Mouse (Mus musculus) urinary bladder, adult 18-20 months (tissue): ENCODE results near the gene Gm44973.
"Not testable (repeated sequence)": the region's sequence is repeated elsewhere in the genome, so short reads cannot be mapped to it uniquely, and the experiment has no call there.

ENCODE experiments used
- DNase-seq, 2 experiments: peaks; one replicate each; pipeline ENCODE4 v3.0.0; 2022; ENCODE audit warnings: low spot score in 2 of 2, mixed read lengths in 2 of 2

Gene Gm44973

DNA sequence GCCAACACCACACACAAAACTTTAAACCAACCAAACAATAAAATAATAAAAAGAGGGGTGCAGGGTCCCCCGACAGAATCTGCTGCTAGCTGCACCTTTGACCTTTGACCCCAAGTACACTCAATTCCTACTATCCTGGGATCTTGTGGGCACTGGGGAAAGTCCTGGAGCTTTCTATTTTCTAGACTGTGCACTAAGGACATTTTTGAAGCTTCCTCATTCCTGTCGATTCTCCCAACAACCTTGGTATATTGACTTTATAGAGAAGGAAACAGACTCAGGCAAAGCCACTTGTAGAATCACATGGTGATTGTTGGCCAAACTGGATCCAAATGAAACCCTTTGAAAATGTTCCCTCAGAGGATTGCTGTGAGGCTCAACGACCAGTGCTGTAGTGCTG lies 761 bp downstream of the Gm44973 start:
- DNase-seq: no peak

DNA sequence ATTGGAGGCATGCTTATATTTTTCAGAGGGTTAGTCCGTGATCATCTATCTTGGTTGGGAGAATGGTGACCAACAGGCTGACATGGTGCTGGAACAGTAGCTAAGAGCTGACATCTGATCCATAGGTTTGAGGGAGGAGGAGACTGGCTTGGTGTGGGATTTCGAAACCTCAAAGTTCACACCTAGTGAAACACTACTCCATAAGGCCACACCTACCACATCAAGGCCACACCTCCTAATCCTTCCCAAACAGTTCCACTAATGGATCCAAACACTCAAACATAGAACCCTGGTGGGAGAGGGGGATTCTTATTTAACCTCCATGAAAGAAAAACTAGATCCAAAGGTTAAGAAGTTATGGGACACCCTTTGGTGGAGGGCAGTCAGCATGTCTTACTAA lies 1.6 kb downstream of the Gm44973 start:
- DNase-seq: no peak

DNA sequence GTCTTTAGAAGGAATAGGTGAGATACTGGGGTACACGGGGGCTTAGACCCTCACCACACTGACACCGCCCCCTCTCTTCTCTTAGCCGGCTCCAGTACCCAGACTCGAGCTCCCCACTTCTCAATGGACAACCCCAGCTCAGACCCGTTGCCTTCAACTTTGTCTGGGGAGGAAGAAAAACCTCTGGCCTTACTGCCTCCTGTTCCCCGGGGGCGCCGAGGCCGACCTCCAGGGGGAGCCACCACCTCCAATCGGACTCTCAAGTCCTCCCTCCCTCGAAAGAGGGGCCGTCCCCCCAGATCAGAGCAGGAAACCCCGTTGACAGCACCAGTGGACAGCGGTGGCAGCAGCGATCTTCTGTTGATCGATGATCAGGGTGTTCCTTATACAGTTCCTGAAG lies 2.1 kb downstream of the Gm44973 start:
- no peak for DNase-seq

DNA sequence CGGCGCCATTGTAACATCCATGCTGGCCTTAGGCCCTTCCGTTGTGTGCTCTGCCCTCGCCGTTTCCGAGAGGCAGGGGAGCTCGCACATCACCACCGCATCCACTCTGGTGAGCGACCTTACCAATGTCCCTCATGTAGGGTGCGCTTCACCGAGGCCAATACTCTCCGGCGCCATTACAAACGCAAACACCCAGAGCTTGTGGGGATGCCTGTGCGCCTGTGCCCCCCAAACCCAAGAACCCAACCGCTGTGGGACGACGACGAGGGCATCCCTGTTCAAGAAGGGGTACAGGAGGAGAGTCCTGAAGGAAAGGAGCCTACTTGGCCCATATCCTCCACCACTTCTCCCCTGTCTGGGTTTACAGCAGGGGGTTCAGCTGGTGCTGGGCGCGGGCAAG lies 2.6 kb downstream of the Gm44973 start:
- DNase-seq: no peak

DNA sequence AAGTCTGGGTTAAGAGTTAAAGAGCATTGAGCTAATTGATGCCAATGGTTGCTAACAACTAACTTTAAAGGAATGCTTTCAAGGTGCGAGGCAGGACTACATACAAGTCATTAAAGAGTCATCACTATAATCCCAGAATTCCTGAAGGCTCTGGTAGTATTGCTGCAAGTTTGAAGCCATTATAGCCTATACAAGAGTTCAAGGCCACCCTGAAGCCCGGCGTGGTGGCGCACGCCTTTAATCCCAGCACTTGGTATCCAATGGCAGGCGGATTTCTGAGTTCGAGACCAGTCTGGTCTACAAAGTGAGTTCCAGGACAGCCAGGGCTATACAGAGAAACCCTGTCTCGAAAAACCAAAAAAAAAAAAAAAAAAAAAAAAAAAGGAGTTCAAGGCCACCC lies 4.3 kb downstream of the Gm44973 start:
- DNase-seq: not testable (repeated sequence)

DNA sequence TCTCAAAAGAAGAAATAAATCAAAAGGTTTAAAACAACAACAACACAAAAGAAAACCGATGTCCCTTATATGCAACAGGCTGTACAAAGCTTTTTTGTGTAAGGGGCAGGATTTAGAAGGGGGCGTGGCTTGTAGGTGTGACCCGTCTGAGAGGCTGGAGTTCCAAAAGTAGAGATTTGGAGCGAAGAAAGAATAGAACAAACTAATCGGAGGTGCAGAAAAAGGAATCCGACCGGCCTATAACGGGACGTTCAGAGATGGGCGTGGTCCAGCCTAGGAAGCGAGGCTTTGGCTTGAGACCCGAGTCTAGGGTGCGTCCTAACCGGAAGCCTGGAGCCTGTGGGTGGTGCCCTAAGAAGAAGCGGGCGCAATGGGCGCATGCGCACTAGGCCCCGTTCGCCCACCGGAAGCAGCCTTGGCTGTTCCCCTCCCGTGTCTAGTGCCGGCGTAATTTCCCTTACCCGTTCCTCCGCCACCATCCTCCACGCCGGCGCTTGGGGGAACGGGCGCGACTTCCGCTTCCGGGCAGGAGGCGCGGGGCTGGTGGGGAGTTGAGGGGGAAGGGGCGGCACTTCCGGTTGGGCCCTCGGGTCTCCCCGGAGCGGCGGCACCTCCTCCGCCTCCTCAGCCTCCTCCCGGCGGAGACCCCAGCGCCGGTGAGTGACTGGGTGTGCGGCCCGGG lies 4.8 kb downstream of the Gm44973 start, which contains the start of the genes Zfp865 and Ccdc106:
Zfp865 (plus strand) TSS at position 377 of the 682 bp plus-strand sequence.
Ccdc106 (plus strand) TSS at position 554 of the 682 bp plus-strand sequence.
- peak; percentile 97 to 98 for DNase-seq

DNA sequence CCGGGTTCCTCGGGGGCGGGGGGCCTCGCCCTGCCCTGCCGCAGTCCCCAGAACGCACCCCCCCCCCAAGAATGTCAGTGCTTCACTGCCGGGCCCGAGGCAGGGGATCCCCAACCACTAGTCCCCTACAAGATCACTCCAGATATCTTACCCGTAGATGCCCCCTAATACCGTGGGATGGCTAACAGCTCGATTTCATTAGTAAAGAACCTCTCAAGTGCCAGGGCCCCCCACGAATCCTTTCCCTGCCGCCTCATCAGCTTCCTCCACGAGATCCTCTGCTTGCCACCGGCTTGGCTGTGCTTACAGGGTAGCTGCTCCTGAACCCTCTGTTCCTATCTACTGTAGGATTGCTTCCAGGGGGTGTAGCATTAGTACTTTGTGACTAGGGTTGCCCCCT lies 5.4 kb downstream of the Gm44973 start:
- no peak for DNase-seq

DNA sequence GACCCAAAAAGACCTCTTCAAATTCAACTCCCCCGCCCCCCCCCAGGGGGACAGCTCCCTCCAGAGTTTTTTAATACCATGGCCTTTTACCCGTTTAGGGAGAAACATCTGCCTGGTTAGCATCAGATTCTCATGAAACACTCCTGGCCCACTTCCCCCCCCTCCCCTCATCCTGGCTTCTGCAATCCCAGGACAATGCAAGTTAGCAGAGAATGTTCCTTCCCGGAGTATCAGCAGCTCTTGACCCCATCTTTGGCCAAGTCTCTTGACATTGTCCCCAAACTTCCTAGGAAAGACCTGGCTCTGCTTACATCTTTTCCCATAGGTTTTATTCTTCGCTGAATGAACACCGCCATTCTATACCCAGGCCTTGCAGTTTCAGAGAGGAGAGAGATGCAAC lies 5.9 kb downstream of the Gm44973 start:
- DNase-seq: no peak

DNA sequence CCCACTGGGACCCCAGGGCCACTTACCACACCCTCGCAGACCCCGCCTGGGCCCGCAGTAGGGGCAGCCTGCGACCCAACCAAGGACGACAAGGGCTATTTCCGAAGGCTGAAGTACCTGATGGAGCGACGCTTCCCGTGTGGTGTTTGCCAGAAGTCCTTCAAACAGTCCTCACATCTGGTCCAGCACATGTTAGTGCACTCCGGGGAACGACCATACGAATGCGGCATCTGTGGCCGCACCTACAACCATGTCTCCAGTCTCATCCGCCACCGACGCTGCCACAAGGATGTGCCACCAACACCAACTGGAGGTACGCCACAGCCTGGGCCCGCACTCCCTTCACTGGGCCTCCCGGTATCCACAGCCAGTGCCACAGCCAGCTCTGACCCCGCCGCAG lies 14.2 kb downstream of the Gm44973 start:
- no peak for DNase-seq

DNA sequence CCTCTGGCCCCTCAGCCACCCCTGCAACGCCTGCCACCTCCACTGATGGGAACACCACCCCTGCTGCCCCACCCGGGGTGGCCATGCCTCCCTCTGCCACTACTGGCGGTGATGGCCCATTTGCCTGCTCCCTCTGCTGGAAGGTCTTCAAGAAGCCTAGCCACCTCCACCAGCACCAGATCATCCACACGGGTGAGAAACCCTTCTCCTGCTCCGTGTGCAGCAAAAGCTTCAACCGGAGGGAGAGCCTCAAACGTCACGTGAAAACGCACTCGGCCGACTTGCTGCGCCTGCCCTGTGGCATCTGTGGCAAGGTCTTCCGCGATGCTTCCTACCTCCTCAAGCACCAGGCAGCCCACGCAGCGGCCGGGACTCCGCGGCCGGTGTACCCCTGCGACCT lies 14.7 kb downstream of the Gm44973 start:
- no peak for DNase-seq

DNA sequence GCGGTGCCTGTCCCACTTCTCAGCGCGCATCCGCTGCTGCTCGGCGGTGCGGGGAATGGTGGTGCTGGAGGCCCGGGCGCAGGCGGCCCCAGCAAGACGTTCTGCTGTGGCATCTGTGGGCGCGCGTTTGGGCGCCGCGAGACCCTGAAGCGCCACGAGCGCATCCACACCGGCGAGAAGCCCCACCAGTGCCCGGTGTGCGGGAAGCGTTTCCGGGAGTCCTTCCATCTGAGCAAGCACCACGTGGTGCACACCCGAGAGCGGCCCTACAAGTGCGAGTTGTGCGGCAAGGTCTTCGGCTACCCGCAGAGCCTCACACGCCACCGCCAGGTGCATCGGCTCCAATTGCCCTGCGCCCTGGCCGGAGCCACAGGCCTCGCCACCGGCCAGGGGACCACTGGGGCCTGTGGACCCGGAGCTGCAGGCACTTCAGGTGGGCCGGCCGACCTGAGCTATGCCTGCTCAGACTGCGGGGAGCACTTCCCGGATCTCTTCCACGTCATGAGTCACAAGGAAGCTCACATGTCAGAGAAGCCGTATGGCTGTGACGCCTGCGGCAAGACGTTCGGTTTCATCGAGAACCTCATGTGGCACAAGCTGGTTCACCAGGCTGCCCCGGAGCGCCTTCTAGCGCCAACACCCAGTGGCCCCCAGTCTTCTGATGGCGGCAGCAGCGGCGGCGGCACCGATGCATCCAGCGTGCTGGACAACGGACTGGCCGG lies 15.4 kb downstream of the Gm44973 start:
- no peak for DNase-seq

DNA sequence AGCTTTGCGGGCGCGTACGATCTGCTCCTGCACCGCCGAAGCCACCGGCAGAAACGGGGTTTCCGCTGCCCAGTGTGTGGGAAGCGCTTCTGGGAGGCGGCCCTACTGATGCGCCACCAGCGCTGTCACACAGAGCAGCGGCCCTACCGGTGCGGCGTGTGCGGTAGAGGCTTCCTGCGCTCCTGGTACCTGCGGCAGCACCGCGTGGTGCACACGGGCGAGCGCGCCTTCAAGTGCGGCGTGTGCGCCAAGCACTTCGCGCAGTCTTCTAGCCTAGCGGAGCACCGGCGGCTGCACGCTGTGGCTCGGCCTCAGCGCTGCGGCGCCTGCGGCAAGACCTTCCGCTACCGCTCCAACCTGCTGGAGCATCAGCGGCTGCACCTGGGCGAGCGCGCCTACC lies 16.2 kb downstream of the Gm44973 start:
- no peak for DNase-seq

DNA sequence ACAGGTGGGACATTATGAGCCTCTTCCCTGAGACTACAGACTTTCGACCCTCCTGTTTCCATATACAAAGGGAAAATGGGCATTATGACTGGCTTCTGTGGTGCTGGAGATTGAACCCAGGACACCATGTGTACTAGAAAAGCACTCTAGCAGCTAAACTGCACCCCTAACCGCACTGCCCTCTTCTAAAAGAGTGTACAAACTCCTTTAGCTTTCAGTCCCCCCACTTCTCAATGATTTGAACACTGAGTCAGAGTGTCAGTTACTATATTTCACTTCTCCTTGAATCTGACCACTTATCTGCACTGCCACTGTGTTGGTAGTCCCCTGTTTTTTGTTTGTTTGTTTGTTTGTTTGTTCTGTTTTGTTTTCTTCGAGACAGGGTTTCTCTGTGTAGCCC lies 18.5 kb downstream of the Gm44973 start, which contains the start of gene 4632433K11Rik:
4632433K11Rik (plus strand) TSS at position 301 of the 400 bp plus-strand sequence.
- DNase-seq: no peak

DNA sequence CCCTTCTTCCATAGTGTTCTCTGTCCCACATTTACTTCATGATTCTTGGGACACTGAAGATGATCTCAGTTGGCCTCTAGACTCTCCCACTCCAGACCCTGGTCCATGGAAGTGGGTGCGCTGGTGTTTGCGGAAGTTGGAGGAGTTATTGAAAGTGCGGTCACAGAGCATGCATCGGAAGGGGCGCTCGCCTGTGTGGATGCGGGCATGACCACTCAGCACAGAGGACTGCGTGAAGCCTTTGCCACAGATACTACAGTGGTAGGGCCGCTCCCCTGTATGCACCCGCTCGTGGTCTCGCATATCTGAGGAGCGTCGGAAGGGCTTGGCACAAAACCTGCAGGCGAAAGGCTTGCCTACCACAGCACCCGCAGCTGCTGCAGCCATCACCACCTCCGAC lies 20.3 kb downstream of the Gm44973 start:
- DNase-seq: no peak

DNA sequence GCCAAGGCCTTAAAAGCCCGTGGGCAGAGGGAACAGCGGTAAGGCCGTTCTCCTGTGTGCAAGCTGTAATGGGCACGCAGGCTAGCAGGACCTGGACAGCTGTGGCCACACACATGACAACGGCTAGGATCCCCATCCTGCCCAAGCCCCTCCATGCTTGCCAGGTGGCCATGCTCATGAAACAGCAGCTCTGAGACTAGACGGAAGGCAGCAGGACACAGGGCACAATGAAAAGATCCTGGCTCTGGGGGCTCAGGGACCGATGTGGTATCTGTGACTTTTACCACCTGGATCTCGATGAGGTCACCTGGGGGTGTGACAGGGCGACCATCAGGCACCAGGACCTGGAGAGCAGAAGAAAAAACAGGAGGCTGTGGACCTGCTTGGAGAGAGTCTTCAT lies 20.8 kb downstream of the Gm44973 start:
- DNase-seq: no peak

DNA sequence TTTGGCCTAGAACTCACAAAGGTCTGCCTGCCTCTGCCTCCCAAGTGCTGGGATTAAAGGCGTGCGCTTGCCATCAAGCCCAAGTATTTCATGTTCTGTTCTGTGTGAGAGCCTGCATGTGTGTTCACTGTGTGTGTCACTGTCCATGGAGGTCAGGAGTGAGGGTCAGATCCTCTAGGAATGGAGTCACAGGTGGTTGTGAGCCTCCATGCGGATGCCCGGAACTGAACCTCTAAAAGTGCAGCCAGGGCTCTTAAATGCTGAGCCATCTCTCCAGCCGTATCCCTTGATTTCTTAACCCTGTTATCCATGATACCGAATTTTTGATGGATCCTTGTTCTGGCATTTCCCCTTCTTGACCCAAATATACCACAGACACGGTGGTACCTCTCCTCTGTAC lies 21.7 kb downstream of the Gm44973 start:
- DNase-seq: no peak

DNA sequence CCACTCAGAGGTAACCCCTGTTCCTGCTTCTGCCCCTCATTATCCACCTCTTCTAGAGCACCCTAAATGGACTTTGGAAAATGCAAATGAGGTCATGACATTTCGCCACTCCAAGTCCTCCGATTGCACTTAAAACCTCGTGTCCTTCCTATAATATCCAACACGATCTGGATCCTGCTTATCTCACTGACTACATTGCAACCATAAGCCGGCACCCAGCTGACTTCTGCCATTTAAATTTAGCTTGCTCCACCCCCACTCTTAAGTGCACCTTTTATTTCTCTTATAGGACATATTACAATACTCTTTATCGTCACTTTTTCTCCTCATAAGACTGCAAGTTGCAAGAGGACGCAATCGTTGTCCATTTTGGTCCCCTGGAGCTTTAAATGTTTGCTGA lies 22.2 kb downstream of the Gm44973 start:
- no peak for DNase-seq

DNA sequence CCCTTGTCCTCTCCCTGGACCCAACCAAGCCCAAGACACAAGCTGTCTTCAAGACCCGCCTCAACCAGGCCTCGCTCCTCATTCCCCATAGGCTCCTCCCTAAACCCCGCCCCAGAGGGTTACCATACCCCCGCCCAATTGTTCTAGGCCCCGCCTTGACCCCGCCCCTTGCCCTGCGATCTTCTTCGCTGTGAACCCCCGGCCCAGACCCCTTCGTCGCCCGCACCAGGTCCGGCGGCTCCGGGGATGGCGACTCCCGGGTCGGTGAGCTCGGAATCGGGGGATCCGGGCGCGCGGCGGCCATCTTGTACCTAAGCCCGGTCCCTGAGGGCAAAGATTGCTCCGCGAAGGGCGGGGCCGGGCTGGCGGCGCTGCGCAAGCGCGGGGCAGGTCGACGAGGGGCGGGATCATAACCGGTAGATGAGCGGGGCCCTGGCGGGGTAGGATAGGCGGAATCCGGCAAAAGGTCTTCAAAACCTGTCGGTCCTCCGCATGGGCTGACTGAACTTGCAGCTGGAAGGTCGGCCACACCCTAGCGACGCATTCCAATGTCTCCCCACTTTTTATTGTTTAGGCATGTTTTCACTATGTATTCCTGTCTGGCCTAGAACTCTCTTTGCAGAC lies 22.9 kb downstream of the Gm44973 start, which contains the start of gene Zfp784:
Zfp784 (minus strand) TSS at position 338 of the 624 bp plus-strand sequence.
- DNase-seq: peak; percentile 93 to 97

DNA sequence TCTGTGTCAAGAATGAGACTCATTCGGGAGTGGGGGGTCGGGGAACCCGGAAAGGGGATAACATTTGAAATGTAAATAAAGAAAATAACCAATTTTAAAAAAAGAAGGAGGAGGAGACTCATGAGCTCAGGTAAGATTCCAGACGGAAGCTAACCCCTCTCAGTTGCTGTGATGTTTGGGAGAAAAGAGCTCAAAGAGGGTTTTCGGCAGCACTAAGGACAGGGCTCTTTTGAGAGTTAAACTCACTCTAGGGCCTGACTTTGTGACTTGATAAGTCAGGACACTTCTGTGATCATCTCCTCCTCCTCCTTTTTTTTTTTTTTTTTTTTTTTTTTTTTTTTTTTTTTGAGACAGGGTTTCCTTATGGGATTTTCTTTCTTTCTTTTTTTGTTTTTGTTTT lies 23.6 kb downstream of the Gm44973 start:
- no peak for DNase-seq

DNA sequence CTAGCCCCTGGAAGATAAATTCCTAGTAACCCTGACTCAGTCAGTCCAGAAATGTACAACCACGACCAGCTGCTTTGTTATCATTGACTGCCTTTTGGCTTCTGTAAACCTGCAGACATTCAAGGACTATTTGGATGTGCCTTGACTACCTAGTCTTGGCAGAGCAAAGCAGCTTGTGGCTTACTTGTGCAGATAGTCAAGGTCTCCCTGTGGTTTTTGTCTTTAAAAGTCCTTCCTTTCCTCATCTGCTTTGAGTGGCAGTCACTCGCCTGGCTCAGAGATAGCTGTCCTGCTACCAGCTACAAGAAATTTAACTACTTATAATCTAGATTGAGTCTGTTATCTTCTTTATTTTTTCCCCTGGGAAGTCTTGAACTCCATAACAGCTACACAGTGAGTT lies 29.7 kb downstream of the Gm44973 start:
- no peak for DNase-seq

DNA sequence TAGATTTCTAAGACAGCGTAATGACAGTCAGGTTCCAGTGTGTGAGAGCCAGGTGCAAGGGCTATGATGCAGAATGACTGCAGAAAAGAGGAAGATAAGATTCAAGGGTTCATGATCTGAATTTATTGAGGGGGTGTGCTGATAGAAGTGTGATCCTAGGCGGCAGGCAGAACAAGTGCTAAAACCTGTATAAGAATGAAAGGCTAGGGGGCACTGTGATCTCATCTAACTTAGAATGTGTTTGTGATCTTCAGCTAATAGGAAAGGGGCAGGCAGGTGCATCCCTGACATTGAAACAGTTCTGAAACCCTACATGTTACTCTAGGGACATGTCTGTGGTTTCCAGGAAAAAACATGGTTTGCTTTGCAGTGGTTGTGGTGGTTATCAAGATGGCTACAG lies 30.8 kb downstream of the Gm44973 start:
- no peak for DNase-seq

DNA sequence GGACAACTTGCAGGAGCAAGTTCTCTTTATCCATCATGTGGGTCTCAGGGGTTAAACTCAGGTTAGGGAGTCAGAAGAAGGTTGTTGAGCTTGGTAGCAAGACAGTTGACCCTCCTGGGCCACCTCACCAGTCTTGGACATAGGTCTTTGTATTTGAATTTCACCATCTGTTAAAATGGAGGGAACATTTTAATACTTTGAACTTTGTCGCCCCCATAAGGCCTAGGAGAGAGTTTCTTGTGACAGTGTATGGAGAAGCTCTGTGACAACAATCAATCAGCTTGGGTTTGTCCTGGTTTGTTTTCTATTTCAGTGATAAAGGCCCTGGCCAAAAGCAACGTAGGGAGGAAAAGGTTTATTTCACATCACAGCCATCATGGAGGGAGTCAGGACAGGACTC lies 32.0 kb downstream of the Gm44973 start:
- no peak for DNase-seq
